Mouse (Mus musculus): ENCODE measurements around the gene Tbcc. TPM values are rescaled to one million over a fixed set of nuclear protein-coding genes. Genes with fewer than 3 reads are reported as not detected.
"Not testable (repeated sequence)": the region's sequence is repeated elsewhere in the genome, so short reads cannot be mapped to it uniquely, and the experiment has no call there.

Gene Tbcc
- polyA plus RNA-seq (2012; rRNA removed): 25.6 and 26.1 TPM in 2 replicates

DNA sequence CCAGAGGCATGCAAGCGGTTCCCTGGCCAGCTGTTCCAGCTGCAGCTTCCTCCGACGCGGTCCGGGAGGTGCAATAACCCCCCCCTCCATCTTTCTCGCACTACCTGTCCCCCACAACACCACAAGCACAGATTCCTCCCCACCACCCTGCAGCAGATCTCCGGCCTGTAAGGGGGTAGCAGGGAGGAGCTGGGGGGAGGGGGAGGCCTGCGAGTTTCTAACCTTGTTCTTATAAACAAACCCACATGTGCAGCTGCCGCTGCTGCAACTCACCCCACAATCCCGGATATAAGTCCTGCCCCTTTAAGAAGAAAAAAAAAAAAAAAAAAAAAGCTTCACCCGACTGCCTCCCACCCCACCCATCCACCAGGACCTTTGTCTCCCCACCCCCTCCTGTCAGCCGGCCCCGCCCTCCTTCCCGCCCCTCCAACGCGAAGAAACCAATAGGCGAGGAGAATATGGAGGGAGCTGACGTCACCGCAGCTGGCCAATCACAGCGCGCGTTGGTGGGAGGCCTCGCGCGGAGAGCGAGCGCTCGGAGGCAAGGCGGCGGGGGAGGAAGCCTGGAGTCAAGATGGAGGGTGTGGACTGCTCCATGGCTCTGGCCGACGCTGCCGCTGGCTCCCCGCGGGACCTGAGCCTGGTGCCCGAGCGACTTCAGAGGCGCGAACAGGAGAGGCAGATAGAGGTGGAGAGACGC lies at the start of gene Tbcc:
Gene Tbcc (plus strand): TSS at position 569 of the 700 bp plus-strand sequence.
- TF ChIP-seq CTCF (IDR thresholded peaks at IDR 0.05; ENCODE audit: extremely low read depth, insufficient read depth, low read length): no peak
- TF ChIP-seq POLR2A (IDR thresholded peaks at IDR 0.05; ENCODE audit: extremely low read depth, insufficient read depth, low read length): peak; percentile 97
- H3K4me3 ChIP-seq (ENCODE audit: insufficient read depth, low read length): peak within 1 kb of the TSS; percentile 93

DNA sequence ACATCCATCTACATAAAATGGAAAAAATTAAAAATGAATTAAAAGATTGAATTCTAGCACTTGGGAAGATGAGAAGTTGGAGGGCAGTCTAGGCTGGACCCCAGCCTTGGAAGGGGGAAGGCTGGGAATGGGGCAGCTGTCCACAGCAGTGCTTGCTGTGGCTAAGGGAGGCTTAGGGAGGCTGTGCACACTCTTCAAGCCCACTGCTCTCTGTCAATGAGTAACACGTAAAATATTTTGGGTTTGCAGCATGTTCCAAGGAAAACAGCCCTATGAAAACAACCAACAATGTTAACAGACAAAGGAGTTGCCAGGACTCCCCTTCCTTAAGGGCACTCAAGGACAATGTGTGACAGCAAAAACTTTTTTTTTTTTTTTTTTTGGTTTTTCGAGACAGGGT lies 47.5 kb upstream of the Tbcc start:
- H3K27ac ChIP-seq (ENCODE audit: insufficient read depth, low read length): no peak overlapping the region
- TF ChIP-seq POLR2A (IDR thresholded peaks at IDR 0.05; ENCODE audit: extremely low read depth, insufficient read depth, low read length) (no peak), CTCF (IDR thresholded peaks at IDR 0.05; ENCODE audit: extremely low read depth, insufficient read depth, low read length) (no peak)
- H3K4me1 ChIP-seq (ENCODE audit: control insufficient read depth, insufficient read depth, low read length): no peaks in the 10 kb centered on the region
- no peak overlapping the region for H3K4me3 ChIP-seq (ENCODE audit: insufficient read depth, low read length)

More for the DNA sequence above, at the start of gene Tbcc:
- Histone ChIP-seq H3K27ac (ENCODE audit: insufficient read depth, low read length) (peak within 1 kb of the TSS; percentile 98), H3K4me1 (ENCODE audit: control insufficient read depth, insufficient read depth, low read length) (peaks cover 12% of the 10 kb centered on the region)

DNA sequence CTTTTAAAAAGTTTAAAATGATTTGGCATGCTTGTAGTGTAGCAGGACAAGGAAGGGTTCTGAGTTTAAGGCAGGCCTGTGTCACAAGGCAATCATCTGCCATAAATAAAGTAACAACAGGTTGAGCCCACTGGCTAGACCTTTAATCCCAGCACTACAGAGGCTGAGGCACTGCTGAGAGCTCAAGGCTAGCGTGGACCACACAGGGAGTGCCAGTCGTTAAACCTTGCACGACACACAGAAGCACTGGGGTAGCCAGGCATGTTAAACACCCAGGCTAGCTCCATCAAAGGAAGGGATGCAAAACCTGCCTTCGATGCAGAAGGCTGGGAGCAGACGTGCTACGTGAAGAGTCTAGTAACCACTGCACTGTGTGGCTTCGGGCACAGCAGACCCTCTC lies 46.8 kb upstream of the Tbcc start:
- H3K27ac ChIP-seq (ENCODE audit: insufficient read depth, low read length): no peak overlapping the region
- no peak overlapping the region for H3K4me3 ChIP-seq (ENCODE audit: insufficient read depth, low read length)
- TF ChIP-seq POLR2A (IDR thresholded peaks at IDR 0.05; ENCODE audit: extremely low read depth, insufficient read depth, low read length) (no peak), CTCF (IDR thresholded peaks at IDR 0.05; ENCODE audit: extremely low read depth, insufficient read depth, low read length) (no peak)
- no peaks in the 10 kb centered on the region for H3K4me1 ChIP-seq (ENCODE audit: control insufficient read depth, insufficient read depth, low read length)

DNA sequence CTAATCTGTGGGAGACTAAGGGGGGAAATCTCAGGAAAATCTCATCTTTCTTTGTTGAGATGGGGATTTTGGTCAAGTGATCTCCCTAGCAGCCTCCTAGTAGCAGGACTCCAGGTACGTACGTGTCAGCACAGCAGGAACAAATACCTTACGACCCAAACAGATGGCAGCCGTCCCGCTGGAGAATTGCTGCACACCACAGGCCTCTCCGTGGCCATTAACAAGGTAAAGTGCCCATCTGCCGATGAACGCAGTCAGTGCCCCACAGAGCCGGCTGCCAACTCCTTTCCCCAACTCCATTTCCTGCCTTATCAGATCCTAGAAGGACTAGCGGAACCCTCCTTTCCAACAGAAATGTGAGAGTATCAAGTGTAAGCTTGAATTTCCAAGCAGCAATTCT lies 45.7 kb upstream of the Tbcc start:
- TF ChIP-seq POLR2A (IDR thresholded peaks at IDR 0.05; ENCODE audit: extremely low read depth, insufficient read depth, low read length) (no peak), CTCF (IDR thresholded peaks at IDR 0.05; ENCODE audit: extremely low read depth, insufficient read depth, low read length) (no peak)
- Histone ChIP-seq H3K4me1 (ENCODE audit: control insufficient read depth, insufficient read depth, low read length) (no peaks in the 10 kb centered on the region), H3K4me3 (ENCODE audit: insufficient read depth, low read length) (no peak overlapping the region), H3K27ac (ENCODE audit: insufficient read depth, low read length) (no peak overlapping the region)

DNA sequence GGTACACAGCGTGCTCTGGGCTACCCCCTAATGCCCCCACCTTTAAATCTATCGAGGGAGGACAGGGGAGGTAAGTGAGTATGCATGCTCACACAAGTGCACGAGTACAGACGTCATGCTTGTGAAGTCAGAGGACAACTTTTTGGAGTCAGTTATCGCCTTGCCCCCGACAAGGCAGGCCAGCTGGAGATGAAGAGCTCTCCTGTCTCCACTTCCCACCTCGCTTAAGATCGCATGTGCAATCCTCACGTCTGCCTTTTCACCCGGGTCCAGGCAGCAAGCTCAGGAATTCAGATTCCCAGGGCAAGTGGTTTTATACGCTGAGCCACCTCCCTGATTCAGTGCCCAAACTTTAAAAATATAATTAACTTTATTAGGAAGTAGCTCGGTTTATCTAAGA lies 45.2 kb upstream of the Tbcc start:
- Histone ChIP-seq H3K4me1 (ENCODE audit: control insufficient read depth, insufficient read depth, low read length) (no peaks in the 10 kb centered on the region), H3K4me3 (ENCODE audit: insufficient read depth, low read length) (no peak overlapping the region), H3K27ac (ENCODE audit: insufficient read depth, low read length) (no peak overlapping the region)
- TF ChIP-seq CTCF (IDR thresholded peaks at IDR 0.05; ENCODE audit: extremely low read depth, insufficient read depth, low read length) (no peak), POLR2A (IDR thresholded peaks at IDR 0.05; ENCODE audit: extremely low read depth, insufficient read depth, low read length) (no peak)

DNA sequence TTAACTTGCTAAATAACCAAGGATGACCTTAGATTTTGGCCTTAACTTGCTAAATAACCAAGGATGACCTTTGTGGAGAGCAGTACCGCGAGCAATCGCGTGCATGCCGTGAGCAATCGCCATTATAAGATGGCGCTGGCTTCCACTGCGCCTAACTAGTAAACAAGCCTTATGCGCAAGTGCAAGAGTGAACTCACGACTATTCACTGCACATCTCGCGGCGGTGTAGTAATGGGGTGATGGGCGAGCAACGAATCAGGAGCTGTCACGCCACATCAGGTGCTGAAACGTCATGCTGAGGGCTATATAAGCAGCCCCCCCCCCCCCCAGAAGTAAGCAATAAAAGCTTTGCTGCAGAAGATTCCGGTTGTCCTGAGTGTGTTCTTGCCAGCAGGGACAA lies 43.9 kb upstream of the Tbcc start:
- H3K4me1 ChIP-seq (ENCODE audit: control insufficient read depth, insufficient read depth, low read length); H3K4me3 ChIP-seq (ENCODE audit: insufficient read depth, low read length); H3K27ac ChIP-seq (ENCODE audit: insufficient read depth, low read length): not testable (repeated sequence)

DNA sequence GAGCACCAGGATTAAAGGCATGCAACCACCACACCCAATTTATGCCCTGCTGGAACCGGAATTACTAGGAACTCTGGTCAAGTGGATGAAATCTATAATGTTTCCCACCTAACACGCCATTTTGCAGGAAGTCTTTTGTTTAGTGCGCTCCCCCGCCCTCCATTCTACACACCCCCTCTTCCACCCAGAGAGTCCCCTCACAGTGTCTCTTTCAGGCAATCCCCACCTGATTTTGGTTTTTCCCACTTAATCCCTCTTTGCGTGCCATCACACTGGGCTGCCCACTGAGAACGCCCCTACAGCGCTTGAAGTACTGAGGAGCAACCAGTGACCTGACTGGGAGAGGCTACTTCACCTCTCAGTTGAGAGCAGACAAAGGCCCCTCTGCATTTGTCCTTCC lies 43.3 kb upstream of the Tbcc start:
- H3K4me3 ChIP-seq (ENCODE audit: insufficient read depth, low read length): no peak overlapping the region
- H3K27ac ChIP-seq (ENCODE audit: insufficient read depth, low read length): no peak overlapping the region
- H3K4me1 ChIP-seq (ENCODE audit: control insufficient read depth, insufficient read depth, low read length): no peaks in the 10 kb centered on the region
- TF ChIP-seq CTCF (IDR thresholded peaks at IDR 0.05; ENCODE audit: extremely low read depth, insufficient read depth, low read length) (no peak), POLR2A (IDR thresholded peaks at IDR 0.05; ENCODE audit: extremely low read depth, insufficient read depth, low read length) (no peak)

DNA sequence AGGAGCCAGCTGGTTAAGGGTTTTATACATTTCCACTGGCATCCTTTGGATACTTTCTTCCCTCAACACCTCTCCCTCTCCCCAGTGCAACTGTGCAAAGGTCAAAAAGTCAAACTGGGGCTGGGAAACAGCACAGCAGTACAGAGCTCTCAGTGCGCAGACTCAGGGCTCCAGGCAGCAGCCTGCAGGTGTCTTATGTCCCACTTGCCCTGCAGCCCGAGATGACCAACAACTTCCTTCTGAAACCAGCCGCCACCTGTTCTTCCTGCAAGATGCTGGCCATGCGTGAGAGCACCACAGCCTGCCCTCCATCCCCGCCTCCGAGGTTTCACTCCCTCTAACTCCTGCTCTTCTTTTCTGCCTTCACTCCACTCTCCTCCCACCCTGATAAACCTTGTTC lies 37.8 kb upstream of the Tbcc start:
- Histone ChIP-seq H3K27ac (ENCODE audit: insufficient read depth, low read length) (no peak overlapping the region), H3K4me1 (ENCODE audit: control insufficient read depth, insufficient read depth, low read length) (peaks cover 3% of the 10 kb centered on the region; the same call in 1 of the 2 replicates), H3K4me3 (ENCODE audit: insufficient read depth, low read length) (no peak overlapping the region)
- TF ChIP-seq CTCF (IDR thresholded peaks at IDR 0.05; ENCODE audit: extremely low read depth, insufficient read depth, low read length) (no peak), POLR2A (IDR thresholded peaks at IDR 0.05; ENCODE audit: extremely low read depth, insufficient read depth, low read length) (0 out of 2 replicates have a peak, but pooled peaks have one; percentile 8)

DNA sequence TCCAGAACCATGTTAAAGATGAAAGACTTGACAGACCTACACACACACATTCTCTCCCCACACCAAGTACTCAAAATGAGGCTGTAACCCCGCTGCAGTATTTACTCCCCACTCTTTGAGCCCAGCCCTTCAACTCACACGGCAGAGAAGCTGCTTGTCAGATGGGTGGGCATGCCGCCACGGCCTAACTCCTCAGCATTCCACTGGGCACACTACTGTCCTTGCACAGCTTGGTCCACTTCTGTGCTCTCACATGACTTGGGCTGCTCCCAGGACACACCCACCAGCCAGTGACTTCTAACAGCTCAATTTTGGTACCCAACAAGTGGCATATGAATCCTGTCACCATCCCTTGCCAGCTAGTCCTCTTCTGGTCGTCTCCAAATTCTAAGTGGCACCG lies 37.2 kb upstream of the Tbcc start:
- H3K4me3 ChIP-seq (ENCODE audit: insufficient read depth, low read length): no peak overlapping the region
- H3K27ac ChIP-seq (ENCODE audit: insufficient read depth, low read length): no peak overlapping the region
- H3K4me1 ChIP-seq (ENCODE audit: control insufficient read depth, insufficient read depth, low read length): peaks cover 3% of the 10 kb centered on the region; the same call in 1 of the 2 replicates
- TF ChIP-seq POLR2A (IDR thresholded peaks at IDR 0.05; ENCODE audit: extremely low read depth, insufficient read depth, low read length): peak; percentile 53; the same call in 1 of the 2 replicates
- TF ChIP-seq CTCF (IDR thresholded peaks at IDR 0.05; ENCODE audit: extremely low read depth, insufficient read depth, low read length): no peak

DNA sequence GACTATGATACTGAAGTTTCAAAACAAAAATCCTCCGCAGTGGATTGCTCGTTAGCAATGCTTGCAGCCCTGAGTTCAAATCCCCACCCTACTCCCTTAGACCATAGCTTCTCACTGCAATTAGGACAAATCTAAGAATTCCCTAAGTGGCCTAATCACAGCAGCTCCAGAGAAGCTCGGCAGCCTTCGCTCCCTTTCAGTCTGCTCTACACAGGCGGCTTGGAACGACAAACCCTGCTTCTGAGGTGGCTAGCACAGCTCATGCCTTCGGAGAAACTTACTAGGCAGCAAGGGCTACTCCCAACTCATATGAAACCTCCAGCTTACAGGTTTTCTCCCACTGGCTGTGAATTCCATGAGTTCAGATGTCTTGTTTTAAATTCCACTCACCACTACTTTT lies 36.4 kb upstream of the Tbcc start:
- TF ChIP-seq POLR2A (IDR thresholded peaks at IDR 0.05; ENCODE audit: extremely low read depth, insufficient read depth, low read length) (peak; percentile 25; the same call in 1 of the 2 replicates), CTCF (IDR thresholded peaks at IDR 0.05; ENCODE audit: extremely low read depth, insufficient read depth, low read length) (no peak)
- Histone ChIP-seq H3K27ac (ENCODE audit: insufficient read depth, low read length) (no peak overlapping the region), H3K4me1 (ENCODE audit: control insufficient read depth, insufficient read depth, low read length) (peaks cover 3% of the 10 kb centered on the region; the same call in 1 of the 2 replicates), H3K4me3 (ENCODE audit: insufficient read depth, low read length) (no peak overlapping the region)

Data from cortical plate, adult 2 months (tissue).